Mouse (Mus musculus) forebrain, embryonic 16.5 days (tissue): ENCODE measurements around the gene Samd13. TPM values are rescaled to one million over a fixed set of nuclear protein-coding genes. Genes with fewer than 3 reads are reported as not detected.

ENCODE experiments used
- ATAC-seq: fragments of 200-750 bp; cut with Nextera tagmentation; 2 replicates; pipeline ENCODE4 v1.8.0; 2017; ENCODE audit warnings: mild to moderate bottlenecking, moderate library complexity
- H3K27ac ChIP-seq: fragments of 300-500 bp; sonication (generic); 2 replicates; pipeline ENCODE4 v1.5.1; 2014; ENCODE audit warnings: low read length, control low read depth
- H3K27me3 ChIP-seq: fragments of 300-500 bp; sonication (generic); replicated peaks from 2 replicates; pipeline ENCODE4 v1.6.1; 2014; ENCODE audit warnings: low read length; ENCODE audit not compliant: control insufficient read depth, insufficient read depth
- H3K36me3 ChIP-seq: fragments of 300-500 bp; sonication (generic); 2 replicates; pipeline ENCODE4 v1.6.1; 2014; ENCODE audit not compliant: control insufficient read depth, insufficient read depth
- H3K4me1 ChIP-seq: fragments of 300-500 bp; sonication (generic); replicated peaks from 2 replicates; pipeline ENCODE4 v1.6.1; 2014; ENCODE audit warnings: low read length; ENCODE audit not compliant: control insufficient read depth, insufficient read depth
- H3K4me2 ChIP-seq: fragments of 300-500 bp; sonication (generic); 2 replicates; pipeline ENCODE4 v1.6.1; 2014; ENCODE audit warnings: mild to moderate bottlenecking, low read length, control low read depth
- H3K4me3 ChIP-seq: fragments of 300-500 bp; sonication (generic); replicated peaks from 2 replicates; pipeline ENCODE4 v1.5.1; 2014; ENCODE audit warnings: mild to moderate bottlenecking, low read length, control low read depth
- H3K9ac ChIP-seq: fragments of 300-500 bp; sonication (generic); replicated peaks from 2 replicates; pipeline ENCODE4 v1.6.1; 2014; ENCODE audit warnings: low read depth, low read length, control low read depth
- H3K9me3 ChIP-seq: fragments of 300-500 bp; sonication (generic); 2 replicates; pipeline ENCODE4 v1.6.1; 2016; ENCODE audit warnings: low read length; ENCODE audit not compliant: control insufficient read depth
- WGBS: fragments of 180-500 bp; shearing (Covaris S2); extraction: QIAGEN DNeasy Blood & Tissue Kit; methylation state at CpG from one replicate; pipeline ENCODE4 v1.1.7; 2014; 5-methylcytosine and 5-hydroxymethylcytosine counted together
- polyA plus RNA-seq: library from polyadenylated mRNA; unstranded; fragments of >200 nt; fragmentation: Nextera tagmentation; extraction: Ambion mirVana; gene quantifications from 2 replicates; pipeline ENCODE4 v1.2.1, GENCODE M21; 2015

Samd13 gene
- polyA plus RNA-seq, 1 experiment from 2014 or later, result 0.63 TPM

- Histone ChIP-seq H3K36me3 (no peaks in the 10 kb centered on the region), H3K27ac (no peak overlapping the region), H3K9me3 (no peaks in the 10 kb centered on the region), H3K9ac (no peak overlapping the region), H3K4me3 (no peak overlapping the region), H3K4me2 (no peak overlapping the region), H3K27me3 (no peaks in the 10 kb centered on the region), H3K4me1 (no peaks in the 10 kb centered on the region)
- WGBS, result 63% methylated on average over 8 of the region's 8 CpGs
- ATAC-seq, result no peak
These were observed 57.0 kb downstream of the Samd13 start for GRCm38 (mm10) chr3:146628227-146628982.

GRCm38 (mm10) chr3:146625766-146626165 is 59.6 kb downstream of the Samd13 start:
- H3K27me3 ChIP-seq, result no peaks in the 10 kb centered on the region
- H3K27ac ChIP-seq, result no peak overlapping the region
- no peak overlapping the region for H3K9ac ChIP-seq
- 87% methylated on average over 4 of the region's 4 CpGs for WGBS
- no peaks in the 10 kb centered on the region; the same call in 1 of the 2 replicates for H3K4me1 ChIP-seq
- H3K9me3 ChIP-seq, result no peaks in the 10 kb centered on the region
- no peak overlapping the region for H3K4me3 ChIP-seq
- no peaks in the 10 kb centered on the region for H3K36me3 ChIP-seq
- H3K4me2 ChIP-seq, result no peak overlapping the region
- ATAC-seq, result no peak

- Histone ChIP-seq H3K36me3 (no peaks in the 10 kb centered on the region), H3K27me3 (no peaks in the 10 kb centered on the region), H3K4me1 (no peaks in the 10 kb centered on the region; the same call in 1 of the 2 replicates), H3K27ac (no peak overlapping the region), H3K9ac (no peak overlapping the region), H3K4me2 (no peak overlapping the region), H3K4me3 (no peak overlapping the region), H3K9me3 (no peaks in the 10 kb centered on the region)
- no peak for ATAC-seq
- WGBS, result 82% methylated on average over 11 of the region's 11 CpGs
These were observed 63.4 kb downstream of the Samd13 start for GRCm38 (mm10) chr3:146621966-146622365.

GRCm38 (mm10) chr3:146620555-146621249 is 64.7 kb downstream of the Samd13 start:
- H3K27me3 ChIP-seq, result no peaks in the 10 kb centered on the region
- H3K4me1 ChIP-seq, result no peaks in the 10 kb centered on the region; the same call in 1 of the 2 replicates
- no peak overlapping the region for H3K4me3 ChIP-seq
- peak; percentile 66 for ATAC-seq
- H3K9ac ChIP-seq, result no peak overlapping the region
- 74% methylated on average over 14 of the region's 14 CpGs for WGBS
- H3K27ac ChIP-seq, result no peak overlapping the region
- no peak overlapping the region for H3K4me2 ChIP-seq
- no peaks in the 10 kb centered on the region for H3K9me3 ChIP-seq
- no peaks in the 10 kb centered on the region for H3K36me3 ChIP-seq

GRCm38 (mm10) chr3:146620101-146620500 is 65.3 kb downstream of the Samd13 start:
- H3K4me3 ChIP-seq, result no peak overlapping the region
- no peaks in the 10 kb centered on the region for H3K9me3 ChIP-seq
- H3K36me3 ChIP-seq, result no peaks in the 10 kb centered on the region
- H3K27me3 ChIP-seq, result no peaks in the 10 kb centered on the region
- H3K9ac ChIP-seq, result no peak overlapping the region
- no peak for ATAC-seq
- no peak overlapping the region for H3K4me2 ChIP-seq
- no peak overlapping the region for H3K27ac ChIP-seq
- WGBS, result 84% methylated on average over 10 of the region's 10 CpGs
- no peaks in the 10 kb centered on the region; the same call in 1 of the 2 replicates for H3K4me1 ChIP-seq

GRCm38 (mm10) chr3:146618357-146618756 is 67.0 kb downstream of the Samd13 start:
- Histone ChIP-seq H3K4me1 (no peaks in the 10 kb centered on the region; the same call in 1 of the 2 replicates), H3K4me2 (no peak overlapping the region), H3K36me3 (no peaks in the 10 kb centered on the region), H3K9ac (no peak overlapping the region), H3K27me3 (no peaks in the 10 kb centered on the region), H3K27ac (no peak overlapping the region), H3K9me3 (no peaks in the 10 kb centered on the region), H3K4me3 (no peak overlapping the region)
- ATAC-seq, result no peak
- 91% methylated on average over 4 of the region's 4 CpGs for WGBS

- no peaks in the 10 kb centered on the region for H3K36me3 ChIP-seq
- no peak overlapping the region for H3K4me2 ChIP-seq
- no peaks in the 10 kb centered on the region for H3K27me3 ChIP-seq
- H3K4me1 ChIP-seq, result no peaks in the 10 kb centered on the region; the same call in 1 of the 2 replicates
- H3K9me3 ChIP-seq, result no peaks in the 10 kb centered on the region
- no peak for ATAC-seq
- H3K4me3 ChIP-seq, result no peak overlapping the region
- no peak overlapping the region for H3K9ac ChIP-seq
- no peak overlapping the region for H3K27ac ChIP-seq
These were observed 67.4 kb downstream of the Samd13 start for GRCm38 (mm10) chr3:146617946-146618345.

- Histone ChIP-seq H3K27ac (no peak overlapping the region), H3K36me3 (no peaks in the 10 kb centered on the region), H3K9ac (no peak overlapping the region), H3K4me2 (no peak overlapping the region), H3K9me3 (no peaks in the 10 kb centered on the region), H3K27me3 (no peaks in the 10 kb centered on the region), H3K4me3 (no peak overlapping the region), H3K4me1 (no peaks in the 10 kb centered on the region; the same call in 1 of the 2 replicates)
- 76% methylated on average over 5 of the region's 5 CpGs for WGBS
- ATAC-seq, result no peak
These were observed 68.7 kb downstream of the Samd13 start for GRCm38 (mm10) chr3:146616533-146617283.

GRCm38 (mm10) chr3:146615496-146615895 is 69.9 kb downstream of the Samd13 start, which contains the start of gene Dnase2b:
Gene Dnase2b, minus strand, starts transcription at chr3:146615596.
- Histone ChIP-seq H3K27me3 (no peaks in the 10 kb centered on the region), H3K9me3 (no peaks in the 10 kb centered on the region), H3K9ac (no peak within 1 kb of the TSS), H3K4me2 (no peak within 1 kb of the TSS), H3K27ac (no peak within 1 kb of the TSS), H3K4me3 (no peak within 1 kb of the TSS), H3K4me1 (no peaks in the 10 kb centered on the region; the same call in 1 of the 2 replicates), H3K36me3 (no peaks in the 10 kb centered on the region)
- WGBS, result 95% methylated on average over 4 of the region's 4 CpGs
- ATAC-seq, result no peak
